Mouse (Mus musculus): ENCODE results near the gene Ephb6.

Ephb6 gene

DNA sequence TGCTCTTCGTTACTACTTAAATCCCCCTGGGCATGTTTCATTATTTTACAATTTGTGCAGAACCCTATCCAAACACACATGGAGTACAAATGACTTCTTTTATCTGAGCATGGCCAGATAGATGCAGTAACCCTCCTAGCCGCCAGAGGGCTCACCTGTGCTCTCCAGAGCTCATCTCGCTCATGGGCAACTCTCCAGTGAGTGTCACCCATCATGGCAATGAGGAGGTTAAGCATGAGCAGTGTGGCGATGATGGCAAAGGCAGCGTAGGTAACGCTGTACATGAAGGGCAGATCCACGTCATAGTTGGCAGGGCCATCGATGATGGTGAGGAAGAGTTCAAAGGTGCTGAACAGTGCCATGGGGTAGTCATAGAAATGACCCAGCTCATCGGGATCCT lies 17.4 kb downstream of the Ephb6 start:
- no peak for DNase-seq (ENCODE audit: low spot score in 2 of 2)

GRCm38 (mm10) chr6:41628180-41628579 lies 22.9 kb downstream of the Ephb6 start:
- no peak for DNase-seq (ENCODE audit: low spot score in 2 of 2)

- no peak for DNase-seq (ENCODE audit: low spot score in 2 of 2)
Measured at GRCm38 (mm10) chr6:41630791-41631190, 25.5 kb downstream of the Ephb6 start.

DNA sequence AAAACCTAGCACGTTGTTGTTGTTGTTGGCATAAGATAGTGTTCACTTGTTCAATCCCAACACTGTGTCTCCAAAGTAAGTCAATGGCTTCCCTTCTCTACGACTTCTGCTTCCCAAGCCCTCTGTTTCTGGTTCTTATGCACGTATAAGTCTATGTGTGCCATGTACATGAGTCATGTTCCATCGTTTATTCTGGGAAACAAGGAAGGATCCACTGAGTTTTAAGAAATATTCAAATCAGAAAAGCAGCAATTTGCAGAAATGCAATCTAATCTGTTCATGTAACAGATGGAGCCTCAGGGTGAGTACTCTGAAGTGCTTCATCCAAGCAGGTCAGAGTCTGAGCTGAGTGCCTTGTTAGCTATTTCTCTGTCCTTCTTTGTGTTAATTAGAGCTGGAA lies 26.3 kb downstream of the Ephb6 start:
- no peak for DNase-seq (ENCODE audit: low spot score in 2 of 2)

GRCm38 (mm10) chr6:41635211-41635610 lies 29.9 kb downstream of the Ephb6 start:
- DNase-seq (ENCODE audit: low spot score in 2 of 2): no peak

GRCm38 (mm10) chr6:41636178-41636577 lies 30.9 kb downstream of the Ephb6 start, which contains the start of gene Trpv6:
Gene Trpv6 (minus strand): TSS chr6:41636405.
- DNase-seq (ENCODE audit: low spot score in 2 of 2): no peak

- no peak for DNase-seq (ENCODE audit: low spot score in 2 of 2)
Measured at GRCm38 (mm10) chr6:41637393-41637792, 32.1 kb downstream of the Ephb6 start.

DNA sequence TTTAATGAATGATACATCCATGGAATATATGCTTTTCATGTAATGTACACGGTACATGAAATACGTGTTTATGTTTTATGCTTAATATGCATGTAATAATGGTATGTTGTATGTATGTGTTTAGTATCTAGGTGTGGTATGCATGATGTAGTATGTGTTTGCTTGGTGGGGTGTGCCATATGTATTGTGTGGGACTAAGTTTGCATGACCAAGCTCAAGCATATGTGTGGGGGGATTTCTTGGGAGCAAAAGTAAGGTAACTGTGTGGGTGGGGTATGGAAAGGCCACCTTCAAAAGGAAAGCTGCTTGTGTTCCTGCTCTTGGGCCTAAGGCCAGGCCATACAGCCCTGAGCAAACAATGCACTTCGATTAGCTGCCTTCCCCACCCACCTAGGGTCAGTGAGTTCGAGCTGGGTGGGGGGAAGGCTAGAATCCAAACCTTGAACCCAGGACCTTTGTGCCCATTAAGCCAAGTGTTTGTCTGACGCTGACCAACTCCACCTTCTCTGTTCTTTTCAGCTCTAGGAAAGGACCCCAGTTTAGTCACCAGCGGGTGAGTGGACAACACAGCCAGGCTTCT lies 32.7 kb downstream of the Ephb6 start:
- no peak for DNase-seq (ENCODE audit: low spot score in 2 of 2)

- no peak for DNase-seq (ENCODE audit: low spot score in 2 of 2)
Measured at GRCm38 (mm10) chr6:41640449-41640848, 35.2 kb downstream of the Ephb6 start.

- no peak for DNase-seq (ENCODE audit: low spot score in 2 of 2)
Measured at GRCm38 (mm10) chr6:41641173-41641866, 36.0 kb downstream of the Ephb6 start.

DNA sequence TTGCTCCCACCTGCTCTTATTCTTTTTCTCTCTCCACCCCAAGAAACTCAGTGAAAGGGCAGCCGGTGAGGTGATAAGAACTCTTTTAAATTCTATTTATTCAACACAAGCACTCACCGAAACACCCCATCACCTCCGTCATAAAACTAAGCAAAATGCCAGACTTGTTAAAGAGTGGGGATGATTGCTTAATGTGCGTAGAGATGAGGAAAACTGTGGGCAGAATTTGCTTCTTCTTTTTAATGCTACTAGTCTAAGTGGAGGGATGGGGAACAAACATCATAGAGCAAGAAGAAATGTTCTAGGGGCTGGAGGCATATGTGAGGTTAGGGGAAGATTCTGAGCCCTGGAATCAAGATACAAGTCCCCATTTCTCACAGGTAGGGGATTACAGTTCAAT lies 37.5 kb downstream of the Ephb6 start:
- no peak for DNase-seq (ENCODE audit: low spot score in 2 of 2)

DNA sequence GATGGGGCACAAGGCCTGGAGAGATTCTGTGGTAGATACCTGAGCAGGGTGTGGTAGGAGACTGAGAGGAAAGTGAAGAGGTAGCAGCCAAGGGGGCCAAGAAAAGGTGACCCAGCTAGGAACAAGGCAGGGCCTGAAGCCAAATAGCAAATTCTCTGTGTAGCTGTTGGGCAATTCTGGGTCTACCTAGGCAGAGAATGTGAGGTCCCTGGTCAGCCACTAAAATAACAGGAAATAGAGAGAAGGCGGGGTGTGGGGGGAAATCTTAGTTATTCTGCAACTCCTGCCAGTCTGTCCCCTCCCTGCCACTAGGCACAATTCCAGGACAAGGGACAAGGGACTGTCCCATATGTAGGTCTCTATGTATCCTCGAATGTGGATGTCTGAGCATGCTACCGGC lies 37.9 kb downstream of the Ephb6 start:
- no peak for DNase-seq (ENCODE audit: low spot score in 2 of 2)

DNA sequence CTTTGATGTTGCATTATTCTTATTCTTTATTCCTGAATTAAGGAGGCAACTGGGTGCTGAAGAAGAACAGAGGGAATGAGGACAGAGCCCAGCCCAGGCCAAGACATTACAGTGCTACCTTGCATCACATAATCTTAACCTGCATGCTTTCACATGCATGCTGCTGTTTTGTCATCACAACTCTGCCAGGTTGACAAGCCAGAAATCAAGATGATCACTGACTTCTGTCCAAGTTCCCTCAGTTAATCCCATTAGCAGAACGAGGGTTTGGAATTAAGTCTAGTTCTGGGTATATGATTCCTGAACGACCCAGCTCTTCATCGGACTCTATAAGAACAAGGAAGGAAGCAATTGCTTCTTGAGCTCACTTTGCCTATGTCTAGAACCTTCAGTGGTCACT lies 40.9 kb downstream of the Ephb6 start:
- no peak for DNase-seq (ENCODE audit: low spot score in 2 of 2)

GRCm38 (mm10) chr6:41646672-41647071 lies 41.4 kb downstream of the Ephb6 start:
- DNase-seq (ENCODE audit: low spot score in 2 of 2): no peak

DNA sequence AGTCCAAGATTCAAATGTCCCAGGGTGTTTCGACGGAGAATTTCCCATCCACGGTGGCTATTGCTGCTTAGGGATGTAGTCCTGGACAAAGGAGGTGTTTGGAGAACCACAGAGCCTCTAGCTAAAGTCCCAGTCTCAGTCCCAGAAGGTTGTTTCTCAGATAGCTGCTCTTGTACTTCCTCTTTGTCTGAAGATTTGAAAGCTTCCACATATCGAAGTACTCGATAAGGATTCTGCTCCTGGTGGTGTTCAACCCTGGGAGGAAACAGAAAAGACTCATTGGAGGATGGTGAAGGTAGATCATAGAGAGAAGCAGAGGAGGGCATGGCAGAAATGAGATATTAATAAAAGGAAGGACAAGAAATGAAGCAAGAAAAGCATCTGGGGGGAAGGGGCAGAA lies 47.9 kb downstream of the Ephb6 start:
- no peak for DNase-seq (ENCODE audit: low spot score in 2 of 2)

DNA sequence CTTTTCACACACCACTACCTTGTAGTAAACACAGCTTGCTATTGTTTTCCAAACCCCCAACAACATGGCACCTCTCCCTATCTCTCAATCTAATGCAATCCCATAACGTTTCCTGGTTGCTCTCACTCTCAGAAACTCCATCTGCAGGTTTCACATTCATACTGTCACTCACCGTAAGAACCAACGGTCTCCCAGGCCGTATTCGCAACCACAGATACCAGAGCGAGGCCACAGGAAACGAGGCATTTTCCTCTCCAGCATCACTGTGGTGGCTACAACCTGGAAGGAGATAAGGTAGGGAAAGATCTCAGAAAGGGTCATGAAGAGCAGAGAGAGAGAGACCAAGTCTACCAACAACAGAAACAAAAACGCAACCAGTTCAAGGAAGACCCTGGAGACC lies 49.4 kb downstream of the Ephb6 start:
- no peak for DNase-seq (ENCODE audit: low spot score in 2 of 2)

DNA sequence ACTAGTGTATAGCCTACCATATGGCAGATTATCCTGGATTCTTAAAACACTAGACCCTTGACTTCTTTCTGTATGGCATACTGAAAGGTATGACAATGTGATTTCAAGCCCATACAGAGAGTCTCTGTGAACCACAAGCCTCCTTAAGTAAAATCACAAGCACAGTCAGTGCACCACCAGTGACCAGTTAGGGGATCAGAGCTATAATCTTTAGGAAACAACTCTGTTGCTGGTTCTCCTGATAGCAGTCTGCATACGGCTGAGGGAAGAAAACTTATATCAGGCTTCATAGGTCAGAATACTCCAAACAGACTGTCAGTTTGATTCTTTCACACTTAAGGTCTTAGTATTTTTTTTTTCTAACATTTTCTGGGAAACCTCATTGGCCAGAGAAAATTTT lies 53.2 kb downstream of the Ephb6 start:
- DNase-seq (ENCODE audit: low spot score in 2 of 2): no peak

GRCm38 (mm10) chr6:41662320-41662719 lies 57.0 kb downstream of the Ephb6 start:
- DNase-seq (ENCODE audit: low spot score in 2 of 2): no peak

All from frontal cortex, postnatal 10 days (tissue).